Mouse (Mus musculus): ENCODE measurements around the gene Gm21958. TPM values are rescaled to one million over a fixed set of nuclear protein-coding genes. Genes with fewer than 3 reads are reported as not detected.
"Not testable (repeated sequence)": the region's sequence is repeated elsewhere in the genome, so short reads cannot be mapped to it uniquely, and the experiment has no call there.

Gm21958 gene
- polyA plus RNA-seq, 1 experiment from 2014 or later: not detected

GRCm38 (mm10) chr3:54717348-54717747, 3.2 kb upstream of the Gm21958 start:
- Histone ChIP-seq H3K4me1 (replicated peaks) (no peaks in the 10 kb centered on the region), H3K36me3 (peaks cover 67% of the 10 kb centered on the region), H3K27ac (no peak overlapping the region), H3K4me2 (no peak overlapping the region), H3K9me3 (replicated peaks) (no peaks in the 10 kb centered on the region), H3K9ac (no peak overlapping the region), H3K4me3 (replicated peaks) (no peak overlapping the region), H3K27me3 (no peaks in the 10 kb centered on the region)
- WGBS (ENCODE audit: insufficient replicate concordance): 80% methylated on average over 6 of the region's 6 CpGs
- ATAC-seq (ENCODE audit: low read depth): no peak
- DNase-seq: no peak

GRCm38 (mm10) chr3:54715461-54715860, 1.3 kb upstream of the Gm21958 start:
- ATAC-seq (ENCODE audit: low read depth) (no peak), DNase-seq (no peak)
- H3K36me3 ChIP-seq: peaks cover 68% of the 10 kb centered on the region
- no peak overlapping the region for H3K4me3 ChIP-seq (replicated peaks)
- no peaks in the 10 kb centered on the region for H3K4me1 ChIP-seq (replicated peaks)
- H3K27me3 ChIP-seq: no peaks in the 10 kb centered on the region
- WGBS (ENCODE audit: insufficient replicate concordance): 86% methylated on average over 6 of the region's 6 CpGs
- no peak overlapping the region for H3K27ac ChIP-seq
- no peak overlapping the region for H3K4me2 ChIP-seq
- H3K9me3 ChIP-seq (replicated peaks): no peaks in the 10 kb centered on the region
- H3K9ac ChIP-seq: no peak overlapping the region

- Histone ChIP-seq H3K4me1 (replicated peaks) (no peaks in the 10 kb centered on the region), H3K36me3 (peaks cover 84% of the 10 kb centered on the region), H3K27ac (no peak overlapping the region), H3K4me2 (no peak overlapping the region), H3K4me3 (replicated peaks) (no peak overlapping the region), H3K9ac (no peak overlapping the region), H3K9me3 (replicated peaks) (no peaks in the 10 kb centered on the region), H3K27me3 (no peaks in the 10 kb centered on the region)
- ATAC-seq (ENCODE audit: low read depth): no peak
- no peak for DNase-seq
- 77% methylated on average over 9 of the region's 9 CpGs for WGBS (ENCODE audit: insufficient replicate concordance)
These were observed 5.2 kb downstream of the Gm21958 start for GRCm38 (mm10) chr3:54708972-54709371.

GRCm38 (mm10) chr3:54704106-54704505, 10.0 kb downstream of the Gm21958 start:
- not testable (repeated sequence) for ATAC-seq (ENCODE audit: low read depth); H3K9me3 ChIP-seq (replicated peaks); H3K4me1 ChIP-seq (replicated peaks); H3K4me2 ChIP-seq; H3K27ac ChIP-seq; H3K9ac ChIP-seq; H3K4me3 ChIP-seq (replicated peaks); DNase-seq; H3K27me3 ChIP-seq
- WGBS (ENCODE audit: insufficient replicate concordance): 86% methylated on average over 8 of the region's 8 CpGs
- peaks cover 80% of the 10 kb centered on the region for H3K36me3 ChIP-seq

GRCm38 (mm10) chr3:54699759-54700301, 14.3 kb downstream of the Gm21958 start:
- H3K4me1 ChIP-seq (replicated peaks): peaks cover 14% of the 10 kb centered on the region
- H3K36me3 ChIP-seq: peaks cover 74% of the 10 kb centered on the region
- H3K27ac ChIP-seq: no peak overlapping the region
- H3K4me2 ChIP-seq: 0 out of 2 replicates have a peak overlapping the region, but pooled peaks have one; percentile 14
- WGBS (ENCODE audit: insufficient replicate concordance): 37% methylated on average over 5 of the region's 5 CpGs
- H3K9ac ChIP-seq: no peak overlapping the region
- peak; percentile 68 for ATAC-seq (ENCODE audit: low read depth)
- peak; percentile 17 for DNase-seq
- no peaks in the 10 kb centered on the region for H3K27me3 ChIP-seq
- no peak overlapping the region for H3K4me3 ChIP-seq (replicated peaks)
- no peaks in the 10 kb centered on the region for H3K9me3 ChIP-seq (replicated peaks)

GRCm38 (mm10) chr3:54693056-54693415, 21.1 kb downstream of the Gm21958 start:
- Histone ChIP-seq H3K27me3 (no peaks in the 10 kb centered on the region), H3K4me1 (replicated peaks) (peaks cover 25% of the 10 kb centered on the region), H3K9me3 (replicated peaks) (no peaks in the 10 kb centered on the region), H3K4me2 (peak overlapping the region; percentile 68), H3K4me3 (replicated peaks) (peak overlapping the region; percentile 78), H3K27ac (peak overlapping the region; percentile 89), H3K9ac (peak overlapping the region; percentile 77), H3K36me3 (peaks cover 26% of the 10 kb centered on the region)
- DNase-seq (no peak), ATAC-seq (ENCODE audit: low read depth) (no peak)
- WGBS (ENCODE audit: insufficient replicate concordance): under 1% methylated on average over 8 of the region's 8 CpGs

GRCm38 (mm10) chr3:54692202-54693055, 21.7 kb downstream of the Gm21958 start, which contains the start of gene Supt20:
Supt20 (plus strand) TSS chr3:54692807.
- Histone ChIP-seq H3K36me3 (peaks cover 21% of the 10 kb centered on the region), H3K27ac (peak within 1 kb of the TSS; percentile 89), H3K9me3 (replicated peaks) (no peaks in the 10 kb centered on the region), H3K9ac (peak within 1 kb of the TSS; percentile 77), H3K4me3 (replicated peaks) (peak within 1 kb of the TSS; percentile 78), H3K27me3 (no peaks in the 10 kb centered on the region), H3K4me1 (replicated peaks) (peaks cover 25% of the 10 kb centered on the region), H3K4me2 (peak within 1 kb of the TSS; percentile 91)
- under 1% methylated on average over 65 of the region's 65 CpGs for WGBS (ENCODE audit: insufficient replicate concordance)
- ATAC-seq (ENCODE audit: low read depth): peak; percentile 99
- peak; percentile 91 for DNase-seq

- Histone ChIP-seq H3K27ac (no peak overlapping the region), H3K4me2 (no peak overlapping the region), H3K4me3 (replicated peaks) (no peak overlapping the region), H3K36me3 (no peaks in the 10 kb centered on the region), H3K4me1 (replicated peaks) (peaks cover 10% of the 10 kb centered on the region), H3K9me3 (replicated peaks) (no peaks in the 10 kb centered on the region), H3K9ac (no peak overlapping the region), H3K27me3 (no peaks in the 10 kb centered on the region)
- DNase-seq (no peak), ATAC-seq (ENCODE audit: low read depth) (no peak)
- 22% methylated on average over 2 of the region's 2 CpGs for WGBS (ENCODE audit: insufficient replicate concordance)
These were observed 25.1 kb downstream of the Gm21958 start for GRCm38 (mm10) chr3:54689091-54689490.

GRCm38 (mm10) chr3:54687245-54687644, 26.9 kb downstream of the Gm21958 start:
- H3K9me3 ChIP-seq (replicated peaks): no peaks in the 10 kb centered on the region
- H3K4me3 ChIP-seq (replicated peaks): no peak overlapping the region
- no peak overlapping the region for H3K9ac ChIP-seq
- no peak for DNase-seq
- no peaks in the 10 kb centered on the region for H3K27me3 ChIP-seq
- no peak overlapping the region for H3K4me2 ChIP-seq
- no peak overlapping the region for H3K27ac ChIP-seq
- no peak for ATAC-seq (ENCODE audit: low read depth)
- WGBS (ENCODE audit: insufficient replicate concordance): 51% methylated on average over 2 of the region's 2 CpGs
- peaks cover 8% of the 10 kb centered on the region for H3K4me1 ChIP-seq (replicated peaks)
- H3K36me3 ChIP-seq: no peaks in the 10 kb centered on the region

- no peak overlapping the region for H3K9ac ChIP-seq
- DNase-seq (no peak), ATAC-seq (ENCODE audit: low read depth) (no peak)
- H3K4me1 ChIP-seq (replicated peaks): no peaks in the 10 kb centered on the region
- no peak overlapping the region for H3K27ac ChIP-seq
- no peaks in the 10 kb centered on the region for H3K36me3 ChIP-seq
- H3K27me3 ChIP-seq: no peaks in the 10 kb centered on the region
- no peak overlapping the region for H3K4me2 ChIP-seq
- H3K4me3 ChIP-seq (replicated peaks): no peak overlapping the region
- 76% methylated on average over 3 of the region's 3 CpGs for WGBS (ENCODE audit: insufficient replicate concordance)
- H3K9me3 ChIP-seq (replicated peaks): no peaks in the 10 kb centered on the region
These were observed 29.0 kb downstream of the Gm21958 start for GRCm38 (mm10) chr3:54685202-54685601.

- Histone ChIP-seq H3K4me3 (replicated peaks) (no peak overlapping the region), H3K27me3 (no peaks in the 10 kb centered on the region), H3K27ac (no peak overlapping the region), H3K9ac (no peak overlapping the region), H3K36me3 (no peaks in the 10 kb centered on the region), H3K4me2 (no peak overlapping the region), H3K9me3 (replicated peaks) (no peaks in the 10 kb centered on the region), H3K4me1 (replicated peaks) (no peaks in the 10 kb centered on the region)
- DNase-seq: no peak
- ATAC-seq (ENCODE audit: low read depth): no peak
- 27% methylated on average over 6 of the region's 6 CpGs for WGBS (ENCODE audit: insufficient replicate concordance)
These were observed 32.6 kb downstream of the Gm21958 start for GRCm38 (mm10) chr3:54681310-54682204.
